Mouse (Mus musculus) embryo, embryonic 10.5 days (tissue): ENCODE data around the gene Cd209f.
"Not testable (repeated sequence)": the region's sequence is repeated elsewhere in the genome, so short reads cannot be mapped to it uniquely, and the experiment has no call there.

Source experiments
- DNase-seq: peaks from one replicate; pipeline ENCODE4 v3.0.0-alpha.2; 2015; ENCODE audit warnings: low spot score

Cd209f gene

DNA sequence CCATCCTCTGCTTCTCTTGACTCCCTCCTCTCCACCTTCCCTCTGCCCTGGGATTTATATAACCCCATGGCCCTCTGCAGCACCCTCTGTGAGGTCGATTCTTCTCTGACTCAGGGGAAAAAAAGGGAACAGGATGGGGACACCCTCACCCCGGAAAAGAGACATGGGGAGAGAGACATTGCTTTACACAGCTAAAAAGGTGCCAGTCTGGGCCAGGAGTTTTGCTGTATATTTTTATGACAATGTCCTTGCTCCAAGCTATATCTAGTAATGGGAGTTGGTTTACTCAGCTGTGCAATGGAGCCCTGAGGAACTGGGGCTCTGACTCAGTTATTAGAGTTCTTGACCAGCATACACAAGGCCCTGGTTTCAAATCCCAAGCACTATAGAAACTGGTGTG lies at the start of gene Cd209f:
Gene Cd209f (minus strand): TSS at position 101 of the 400 bp plus-strand sequence.
- not testable (repeated sequence) for DNase-seq

- DNase-seq: no peak
These were observed 49.2 kb upstream of the Cd209f start for GRCm38 (mm10) chr8:4154878-4155277.

GRCm38 (mm10) chr8:4147272-4147671 lies 41.6 kb upstream of the Cd209f start:
- no peak for DNase-seq

- DNase-seq: peak; percentile 30
These were observed 36.1 kb upstream of the Cd209f start for GRCm38 (mm10) chr8:4141721-4142120.

GRCm38 (mm10) chr8:4139660-4140646 lies 34.3 kb upstream of the Cd209f start:
- DNase-seq: peak; percentile 89

DNA sequence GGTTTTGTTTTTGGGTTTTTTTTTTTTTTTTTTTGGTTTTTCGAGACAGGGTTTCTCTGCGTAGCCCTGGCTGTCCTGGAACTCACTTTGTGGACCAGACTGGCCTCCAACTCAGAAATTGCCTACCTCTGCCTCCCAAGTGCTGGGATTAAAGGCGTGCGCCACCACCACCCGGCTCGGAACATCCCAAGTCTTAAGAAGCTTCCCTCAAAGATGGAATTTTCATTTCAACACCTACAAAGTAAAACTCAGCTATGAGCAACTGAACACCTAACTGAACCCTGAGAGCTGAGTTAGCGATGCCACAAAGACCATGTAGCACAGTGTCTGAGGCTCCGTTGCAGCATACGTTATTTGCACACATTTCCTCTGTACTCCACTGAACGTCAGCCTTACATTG lies 28.2 kb upstream of the Cd209f start, which contains the start of gene Cd209g:
Gene Cd209g (plus strand): TSS at position 301 of the 400 bp plus-strand sequence.
- DNase-seq: no peak

DNA sequence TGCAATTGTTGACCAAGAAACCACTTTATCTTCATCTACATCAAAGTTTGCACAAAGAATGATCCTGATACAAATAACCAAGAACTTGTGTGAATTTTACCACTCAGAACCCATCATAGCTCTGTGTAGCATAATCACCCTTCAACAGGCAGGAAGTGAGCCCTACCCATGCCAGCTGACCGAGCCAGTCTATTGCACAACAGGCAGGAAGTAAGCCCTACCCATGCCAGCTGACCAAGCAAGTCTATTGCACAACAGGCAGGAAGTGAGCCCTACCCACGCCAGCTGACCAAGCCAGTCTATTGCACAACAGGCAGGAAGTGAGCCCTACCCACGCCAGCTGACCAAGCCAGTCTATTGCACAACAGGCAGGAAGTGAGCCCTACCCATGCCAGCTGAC lies 17.1 kb downstream of the Cd209f start:
- not testable (repeated sequence) for DNase-seq

DNA sequence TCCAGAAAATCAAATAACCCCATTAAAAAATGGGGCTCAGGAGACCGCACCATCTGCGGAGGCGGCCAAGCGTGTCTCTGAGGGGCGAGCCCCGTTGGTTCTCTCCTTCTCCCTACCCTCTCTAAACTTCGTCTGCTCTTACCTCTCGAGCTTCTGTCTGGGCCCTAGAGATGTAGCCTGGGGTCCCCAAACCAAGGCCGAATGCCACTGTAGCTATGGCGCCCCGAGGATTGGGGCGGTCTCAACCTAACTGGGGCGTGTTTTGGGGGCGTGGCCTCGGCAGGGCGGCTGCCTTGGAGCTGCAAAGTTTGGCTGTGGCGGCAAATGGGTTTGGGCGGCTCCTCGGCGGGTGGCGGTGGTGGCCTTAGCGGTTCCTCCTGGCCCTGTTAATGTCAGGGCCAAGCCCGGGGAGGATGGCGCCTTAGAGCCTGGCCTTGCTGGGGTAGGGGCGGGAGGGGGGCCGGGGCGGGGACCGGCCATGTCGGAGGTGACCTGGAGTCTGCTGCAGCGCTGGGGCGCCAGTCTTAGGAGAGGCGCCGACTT lies 18.4 kb downstream of the Cd209f start:
- not testable (repeated sequence) for DNase-seq
